Mouse (Mus musculus) frontal cortex, adult 2 months (tissue): Measurements from ENCODE around the gene Haspin. TPM values are rescaled to one million over a fixed set of nuclear protein-coding genes. Genes with fewer than 3 reads are reported as not detected.

Experiments used
- DNase-seq, 2 experiments: peaks; one replicate each; pipeline ENCODE4 v3.0.0; 2022; ENCODE audit warnings: low spot score in 1 of 2; ENCODE audit errors: extremely low spot score in 1 of 2
- polyA plus RNA-seq: library from polyadenylated mRNA; depleted of rRNA; stranded (reverse); fragments of >200 nt; gene quantifications from 2 replicates; pipeline ENCODE4 v1.2.3, GENCODE M21; 2012; rRNA removed

Haspin gene
- polyA plus RNA-seq, 1 experiment: 0.24 TPM

DNA sequence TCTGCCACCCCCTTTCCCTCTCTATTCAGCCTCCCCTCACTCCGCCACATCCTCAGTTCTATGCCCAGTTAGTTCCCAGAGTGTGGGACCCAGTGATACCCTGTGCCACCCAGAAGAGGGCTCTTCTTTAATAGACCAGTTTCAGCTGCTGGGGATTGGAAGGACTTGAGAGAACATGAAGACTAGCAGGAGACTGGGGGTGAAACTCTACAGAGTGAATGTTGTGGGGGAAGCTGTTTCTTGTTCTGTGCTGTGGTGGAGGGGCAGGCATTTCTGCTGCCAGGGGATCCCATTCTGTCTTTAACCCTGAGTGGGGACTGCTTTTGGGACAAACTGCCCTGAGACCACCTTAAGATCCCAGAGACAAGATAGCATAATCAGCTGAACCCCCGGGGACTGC, 47.3 kb downstream of the Haspin start:
- DNase-seq: no peak

DNA sequence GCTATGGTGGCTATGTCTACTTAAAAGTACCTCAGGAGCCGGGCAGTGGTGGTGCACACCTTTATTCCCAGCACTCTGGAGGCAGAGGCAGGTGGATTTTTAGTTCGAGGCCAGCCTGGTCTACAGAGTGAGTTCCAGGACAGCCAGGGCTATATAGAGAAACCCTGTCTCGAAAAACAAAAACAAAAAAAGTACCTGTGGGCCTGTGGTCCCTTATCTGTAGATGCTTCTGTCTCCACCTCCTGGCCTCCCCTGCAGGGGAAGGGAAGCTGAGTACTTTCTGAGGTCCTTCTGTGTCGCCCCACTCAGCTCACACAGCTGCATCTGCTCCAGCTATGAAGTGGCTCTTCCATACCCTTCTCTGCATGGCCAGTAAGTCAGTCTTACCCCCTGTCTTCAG, 47.8 kb downstream of the Haspin start, which contains the start of gene Itgae:
Itgae (plus strand) TSS at position 301 of the 400 bp plus-strand sequence.
- DNase-seq: no peak

DNA sequence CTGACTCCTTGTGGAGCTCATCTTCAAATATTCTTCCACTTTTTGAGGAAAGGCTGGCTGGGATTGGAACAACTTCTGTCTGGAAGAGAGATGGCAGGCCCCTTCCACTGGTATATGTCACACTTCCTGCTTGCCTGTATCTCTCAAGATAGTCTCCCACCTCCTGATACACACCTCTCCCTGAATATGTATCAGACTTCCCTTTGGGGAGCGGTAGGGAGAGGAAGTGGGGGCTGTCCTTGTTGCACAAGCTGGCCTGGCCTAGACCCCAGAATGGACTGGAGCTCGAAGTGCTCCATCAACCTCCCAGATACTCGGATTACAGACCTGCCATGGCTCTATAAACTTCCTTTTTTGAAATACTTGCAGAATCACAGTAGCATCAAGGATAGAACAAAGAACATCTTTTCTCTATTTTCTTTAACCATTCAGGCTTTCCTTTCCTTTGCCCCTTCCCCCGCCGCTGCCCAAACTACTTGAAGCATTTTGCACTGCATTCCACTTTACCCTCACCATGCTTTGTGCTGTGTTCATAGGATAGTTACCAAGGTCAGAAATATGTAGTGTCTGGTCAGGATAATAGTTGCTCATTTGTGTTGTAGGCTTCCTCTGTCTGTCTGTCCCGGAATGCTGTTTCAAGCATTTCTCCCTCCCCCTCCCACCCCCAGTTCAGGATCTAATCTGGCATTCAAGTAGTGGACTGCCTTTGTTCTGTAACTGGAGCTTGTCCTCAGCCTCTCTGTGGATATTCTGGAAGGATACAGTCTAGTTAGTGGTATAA, 50.2 kb downstream of the Haspin start:
- DNase-seq: no peak

Other genes with a start within 250 kb of the Haspin start
- gene Atp2a3, start 177.1 kb downstream of the Haspin start, polyA plus RNA-seq: 4.9 and 5.9 TPM in 2 replicates
- gene P2rx1, start 139.2 kb downstream of the Haspin start, polyA plus RNA-seq: 0.53 and 0.54 TPM in 2 replicates
- gene Camkk1, start 119.3 kb downstream of the Haspin start, polyA plus RNA-seq: 65.4 and 65.7 TPM in 2 replicates
- 7.5 and 7.7 TPM in 2 replicates for gene Ncbp3, start 90.5 kb downstream of the Haspin start, polyA plus RNA-seq
- gene Itgae, start 47.7 kb downstream of the Haspin start, polyA plus RNA-seq: 0.17 and 0.18 TPM in 2 replicates
- gene P2rx5, start 22.1 kb upstream of the Haspin start, polyA plus RNA-seq: 0.26 and 0.74 TPM in 2 replicates
- gene Emc6, start 38.7 kb upstream of the Haspin start, polyA plus RNA-seq: 63.0 and 66.5 TPM in 2 replicates
- gene Tax1bp3, start 38.8 kb upstream of the Haspin start, polyA plus RNA-seq: 23.9 and 24.6 TPM in 2 replicates
- 25.9 and 26.0 TPM in 2 replicates for gene Ctns, start 60.7 kb upstream of the Haspin start, polyA plus RNA-seq
- gene Shpk, start 61.2 kb upstream of the Haspin start, polyA plus RNA-seq: 5.0 and 5.4 TPM in 2 replicates
- 0.36 TPM in 2 replicates for gene Trpv1, start 96.0 kb upstream of the Haspin start, polyA plus RNA-seq
- gene Trpv3, start 129.1 kb upstream of the Haspin start, polyA plus RNA-seq: 0.46 and 0.56 TPM in 2 replicates
- gene Aspa, start 191.3 kb upstream of the Haspin start, polyA plus RNA-seq: 26.8 and 29.9 TPM in 2 replicates
- gene Gm49340, start 191.4 kb upstream of the Haspin start, polyA plus RNA-seq: not detected in 2 replicates
- 0.20 TPM in 1 of 2 replicates, not detected in the other for gene Spata22, start 191.4 kb upstream of the Haspin start, polyA plus RNA-seq
- 0.04 TPM in 1 of 2 replicates, not detected in the other for gene Olfr20, start 212.5 kb upstream of the Haspin start, polyA plus RNA-seq
- gene Olfr376, start 233.0 kb upstream of the Haspin start, polyA plus RNA-seq: 0.14 and 0.25 TPM in 2 replicates